Mouse (Mus musculus) brain, adult 2 months (tissue): ENCODE measurements at regions not wholly inside any gene's neighbourhood (a gene's known extent, or its start where the extent isn't known, plus 50 kb on each side); places are given as distances from the start of the nearest gene placed in this dataset.

Source experiments
- DNase-seq: peaks from one replicate; pipeline ENCODE4 v3.0.0; 2011; ENCODE audit warnings: low read depth, low spot score

DNA sequence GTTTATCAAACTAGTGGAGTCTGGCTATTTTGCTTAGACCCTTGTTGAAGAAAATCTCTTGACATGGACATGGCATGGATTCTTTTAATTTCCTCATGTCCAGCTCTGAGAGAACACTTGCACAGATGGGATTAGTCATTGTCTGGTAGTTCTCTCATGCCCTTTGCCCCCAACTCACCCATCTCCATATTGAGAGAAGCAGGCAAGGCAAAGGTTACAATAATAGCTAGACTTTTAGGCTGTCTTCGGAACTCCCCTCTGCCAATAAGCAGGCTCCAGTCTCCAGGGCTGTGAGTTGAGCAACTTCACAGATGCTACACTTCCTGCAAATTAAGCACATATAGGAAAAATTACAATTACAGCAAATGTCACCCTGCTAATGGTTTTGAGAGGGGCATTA, 558.0 kb upstream of the Alcam start:
- DNase-seq: no peak

GRCm38 (mm10) chr16:52988852-52989397, 535.1 kb upstream of the Alcam start:
- no peak for DNase-seq

DNA sequence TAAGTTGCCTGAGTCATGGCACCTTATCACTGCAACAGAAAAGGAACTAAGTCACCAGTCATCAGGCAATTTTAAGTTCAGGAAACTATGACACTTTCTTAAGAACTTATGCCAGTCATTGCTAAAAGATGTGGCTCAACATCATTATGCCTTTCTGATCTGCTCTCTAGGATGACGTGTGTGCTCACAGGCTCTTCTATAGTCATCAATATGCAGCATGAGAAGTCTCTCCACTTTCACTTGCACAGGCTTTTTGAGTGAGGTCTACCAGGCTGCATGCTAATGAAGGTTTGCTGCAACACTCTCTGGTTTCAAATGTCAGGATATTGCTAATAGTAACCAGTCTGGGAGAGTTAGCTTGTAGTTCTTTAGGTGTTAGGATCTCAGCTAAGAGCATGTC, 530.5 kb upstream of the Alcam start:
- DNase-seq: no peak

GRCm38 (mm10) chr16:52980995-52981394, 527.1 kb upstream of the Alcam start:
- no peak for DNase-seq

DNA sequence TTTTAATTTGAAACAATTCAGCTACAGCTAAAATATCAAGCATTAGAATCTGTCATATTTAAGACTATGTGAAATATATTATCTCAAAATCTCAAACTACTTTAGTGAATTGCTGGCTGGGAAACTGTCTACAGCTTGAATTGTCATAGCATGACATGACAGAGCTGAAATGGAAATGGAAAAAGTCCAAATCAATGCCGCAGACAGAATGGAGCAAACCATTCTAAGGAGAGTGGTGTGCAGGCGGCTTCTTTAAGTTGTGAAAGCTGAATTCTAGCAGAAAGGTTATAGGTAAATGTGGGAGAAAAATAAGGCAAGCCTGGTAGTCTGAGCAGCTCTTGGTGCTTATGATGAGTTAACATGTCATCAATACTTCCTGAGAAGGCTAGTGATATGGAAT, 518.9 kb upstream of the Alcam start:
- peak; percentile 19 for DNase-seq

DNA sequence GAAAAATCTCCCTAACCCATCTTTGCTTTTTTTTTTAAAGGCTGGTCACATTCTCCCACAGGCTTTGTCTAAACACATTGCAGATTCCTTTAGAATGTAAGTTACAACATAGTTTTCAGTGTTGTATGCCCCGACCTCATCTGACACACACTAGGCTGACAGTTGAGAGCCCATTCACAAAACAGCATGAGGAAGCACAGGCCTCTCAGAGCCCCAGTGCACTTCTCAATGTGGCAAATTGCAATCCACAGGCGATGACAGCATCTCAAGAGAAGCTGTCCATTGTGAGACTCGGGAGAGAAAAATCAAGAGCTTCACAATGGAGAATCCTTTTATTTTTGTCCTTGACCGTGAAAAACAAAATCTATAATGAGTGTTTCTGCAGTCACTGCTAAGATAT, 493.8 kb upstream of the Alcam start:
- no peak for DNase-seq

DNA sequence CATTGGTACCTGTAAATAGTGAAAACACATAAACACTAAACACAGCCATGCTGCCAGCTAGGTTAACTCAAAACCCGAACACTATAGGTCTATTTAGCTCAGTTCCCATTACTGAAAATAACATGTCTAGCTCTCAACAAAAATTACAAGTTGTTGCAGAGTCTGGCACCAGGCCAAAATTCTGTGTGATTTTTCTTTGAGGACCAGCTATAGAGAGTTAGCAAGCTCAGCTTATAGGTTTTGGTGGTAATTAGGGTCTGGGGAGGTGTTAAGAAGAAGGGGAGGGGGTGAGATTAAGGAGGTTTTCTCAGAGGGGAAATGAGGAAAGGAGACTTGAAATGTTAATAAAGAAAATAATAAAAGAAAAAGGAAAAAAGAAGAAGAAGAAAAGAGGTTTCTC, 480.9 kb upstream of the Alcam start:
- DNase-seq: peak; percentile 16

- peak; percentile 6 for DNase-seq
These were observed 478.1 kb upstream of the Alcam start for GRCm38 (mm10) chr16:52931978-52932377.

DNA sequence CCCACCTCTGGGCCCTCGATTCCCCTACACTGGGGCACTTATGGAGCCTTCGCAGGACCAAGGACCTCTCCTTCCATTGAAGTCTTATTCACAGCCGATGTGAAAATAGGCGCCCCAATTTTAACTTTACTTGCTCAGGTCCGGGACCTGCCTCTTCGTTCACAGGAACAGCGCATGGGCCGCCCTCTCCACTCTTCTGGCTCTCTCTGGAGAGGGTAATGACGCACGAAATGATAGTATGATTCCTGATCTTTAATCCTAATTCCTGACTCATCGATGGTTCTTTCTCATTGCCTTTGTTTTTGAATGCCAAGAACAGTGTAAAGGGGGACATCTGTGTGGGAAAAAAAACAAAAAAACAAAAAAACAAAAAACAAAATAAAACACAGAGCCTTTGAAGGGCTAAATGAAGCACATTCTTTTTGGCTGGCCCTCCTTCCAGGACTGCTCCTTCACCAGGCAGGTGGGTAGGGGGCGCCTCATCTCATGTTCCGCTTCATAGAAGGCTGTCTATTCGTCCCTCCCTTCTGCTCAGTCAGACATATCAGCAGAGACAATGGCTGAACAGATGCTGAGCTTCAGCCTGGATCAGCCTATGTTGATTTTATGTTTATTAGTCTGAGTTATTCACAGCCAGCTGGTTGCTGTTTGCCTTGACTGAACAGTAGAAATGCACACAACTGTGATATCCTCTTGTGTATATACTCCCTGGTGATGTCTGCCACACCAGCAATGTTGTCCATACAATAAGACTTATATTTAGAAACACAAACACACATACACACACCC, 438.8 kb upstream of the Alcam start:
- DNase-seq: peak; percentile 7

DNA sequence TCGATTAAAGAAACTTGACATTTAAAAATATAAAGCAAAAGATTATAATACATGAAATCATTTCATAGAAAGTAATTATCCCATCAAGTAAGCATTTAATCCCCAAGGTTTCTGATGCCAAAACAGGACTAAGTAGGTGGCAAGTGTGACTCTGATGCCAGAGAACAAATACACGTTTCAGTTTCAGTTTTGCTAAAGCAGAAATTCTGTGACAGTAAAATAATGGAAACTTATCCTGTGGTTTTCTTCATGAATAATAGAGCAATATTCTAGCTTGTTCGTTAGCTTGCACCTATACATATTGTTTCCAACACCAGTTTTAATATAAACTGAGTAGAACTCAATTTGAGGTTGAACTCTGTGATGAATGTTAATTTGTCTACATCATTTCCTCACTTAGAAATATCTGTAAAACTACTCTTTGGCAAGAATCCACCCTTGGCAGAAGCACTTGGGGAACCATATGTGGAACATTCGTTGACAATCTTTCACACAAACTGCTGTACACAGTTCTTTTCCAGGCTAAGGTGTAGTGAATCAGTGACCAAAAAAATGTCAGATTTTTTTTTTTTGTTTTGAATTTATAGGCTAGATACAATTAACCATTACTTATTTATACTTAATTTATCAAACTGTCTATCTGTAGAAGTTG, 425.7 kb upstream of the Alcam start:
- peak; percentile 65 for DNase-seq

DNA sequence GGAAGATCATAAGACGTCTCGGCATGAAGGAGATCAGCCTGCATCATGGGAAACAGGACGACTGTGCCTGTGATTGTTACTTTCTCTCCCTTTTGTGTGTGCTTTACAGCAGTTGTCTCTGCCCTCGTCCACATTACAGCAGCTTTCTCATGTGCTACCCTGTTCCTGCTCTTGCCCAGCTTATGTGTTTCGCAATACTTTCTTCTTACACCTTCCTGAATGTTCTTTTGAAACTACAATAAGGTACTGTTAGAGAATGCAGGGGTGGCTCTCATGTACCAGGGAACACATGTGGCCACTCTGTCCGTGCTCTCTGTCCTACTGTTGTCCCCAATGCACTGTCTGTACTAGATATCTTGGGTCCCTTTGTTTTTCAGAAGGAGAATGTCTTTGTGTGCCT, 414.0 kb upstream of the Alcam start:
- no peak for DNase-seq

DNA sequence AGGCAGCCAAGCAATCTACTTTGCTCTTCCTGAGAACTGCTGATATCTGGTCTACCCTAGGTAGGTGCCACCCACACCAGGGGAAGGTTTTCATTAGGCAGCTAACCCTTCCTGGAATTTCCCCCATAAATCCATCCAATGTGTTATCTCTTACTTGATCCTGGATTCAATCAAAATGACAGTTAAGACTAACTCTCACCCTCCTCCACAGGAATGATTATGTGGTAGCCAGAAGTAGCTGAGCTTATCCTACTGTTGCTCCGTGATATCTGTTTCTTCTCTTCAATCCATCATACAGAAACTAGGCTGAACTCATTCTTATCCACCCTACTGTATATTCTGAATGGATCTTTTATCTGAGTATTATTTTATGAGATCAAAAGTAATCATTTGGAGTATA, 409.7 kb upstream of the Alcam start:
- no peak for DNase-seq

- DNase-seq: no peak
These were observed 407.4 kb upstream of the Alcam start for GRCm38 (mm10) chr16:52861263-52861662.

GRCm38 (mm10) chr16:52858441-52859209, 404.8 kb upstream of the Alcam start:
- no peak for DNase-seq

DNA sequence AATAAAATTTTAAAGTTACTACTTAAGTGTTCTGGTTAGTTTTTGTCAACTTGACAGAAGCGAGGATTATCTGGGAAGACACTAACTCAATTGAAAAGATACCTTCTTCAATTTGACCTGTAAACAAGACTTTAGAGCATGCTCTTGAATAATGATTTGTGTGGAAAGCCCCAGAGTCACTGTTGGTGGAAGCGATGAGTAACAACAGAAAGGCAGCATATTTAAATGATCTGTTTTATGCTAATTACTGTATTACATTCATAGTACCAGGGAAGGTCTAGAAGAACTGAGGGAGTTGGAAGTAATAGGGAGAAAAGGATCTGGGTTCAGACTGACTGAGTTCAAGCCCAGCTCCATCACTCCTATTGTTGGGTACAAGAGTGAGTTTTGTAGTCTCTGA, 397.3 kb upstream of the Alcam start:
- DNase-seq: no peak

DNA sequence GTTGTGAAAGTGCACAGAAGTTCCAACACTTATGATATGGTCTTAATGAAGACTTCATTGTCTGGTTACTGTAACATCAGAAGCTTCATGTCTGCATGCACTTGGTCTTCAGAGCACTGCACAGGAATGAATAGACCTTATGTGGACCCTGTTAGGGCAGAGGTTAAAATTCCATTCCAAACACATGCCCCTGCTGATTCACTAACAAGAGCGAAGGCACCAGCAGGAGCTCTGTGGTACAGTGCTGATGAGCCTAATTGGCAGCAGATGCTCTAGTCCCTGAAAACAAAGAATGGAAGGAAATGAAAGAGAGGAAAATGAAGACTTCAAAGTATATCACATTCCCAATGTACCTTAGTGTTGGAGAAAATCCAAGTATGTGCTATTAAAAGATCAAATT, 365.1 kb upstream of the Alcam start:
- DNase-seq: peak; percentile 2

DNA sequence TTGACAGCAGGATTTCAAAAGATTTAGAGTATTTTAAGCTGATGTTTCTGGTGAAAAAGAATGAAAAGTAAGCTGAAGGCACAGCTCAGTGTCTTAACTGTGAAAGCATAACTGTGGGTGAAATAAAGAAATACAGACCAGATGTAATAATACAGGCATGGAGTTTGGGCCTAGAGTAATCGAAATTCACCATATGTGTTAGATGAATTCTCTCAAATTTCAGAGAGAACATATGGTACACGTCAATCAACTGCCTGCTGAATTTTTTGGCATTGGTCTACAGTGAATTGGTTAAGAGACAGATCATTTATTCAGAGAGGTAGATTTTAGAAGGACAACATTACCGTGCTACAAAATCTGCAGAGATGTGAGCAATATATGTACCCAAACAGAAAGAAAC, 357.3 kb upstream of the Alcam start:
- DNase-seq: peak; percentile 2

DNA sequence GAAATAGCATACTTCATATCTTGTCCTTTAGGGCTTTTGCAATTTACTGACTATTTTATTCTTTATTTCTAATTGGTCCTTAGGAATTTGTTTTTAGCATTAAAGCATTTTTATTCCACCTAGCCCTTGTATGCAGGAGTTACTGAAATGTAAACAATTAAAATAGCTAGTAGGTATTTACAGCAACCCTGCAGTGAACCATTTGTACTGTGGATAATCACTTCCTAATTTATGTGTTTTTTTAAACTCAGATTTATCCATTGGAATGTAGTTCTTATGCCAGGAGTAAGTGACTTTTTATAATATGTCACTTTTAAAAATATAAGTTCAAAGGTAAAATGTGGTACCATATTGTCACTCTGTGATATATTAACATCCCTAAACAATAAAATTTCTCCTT, 350.5 kb upstream of the Alcam start:
- no peak for DNase-seq

DNA sequence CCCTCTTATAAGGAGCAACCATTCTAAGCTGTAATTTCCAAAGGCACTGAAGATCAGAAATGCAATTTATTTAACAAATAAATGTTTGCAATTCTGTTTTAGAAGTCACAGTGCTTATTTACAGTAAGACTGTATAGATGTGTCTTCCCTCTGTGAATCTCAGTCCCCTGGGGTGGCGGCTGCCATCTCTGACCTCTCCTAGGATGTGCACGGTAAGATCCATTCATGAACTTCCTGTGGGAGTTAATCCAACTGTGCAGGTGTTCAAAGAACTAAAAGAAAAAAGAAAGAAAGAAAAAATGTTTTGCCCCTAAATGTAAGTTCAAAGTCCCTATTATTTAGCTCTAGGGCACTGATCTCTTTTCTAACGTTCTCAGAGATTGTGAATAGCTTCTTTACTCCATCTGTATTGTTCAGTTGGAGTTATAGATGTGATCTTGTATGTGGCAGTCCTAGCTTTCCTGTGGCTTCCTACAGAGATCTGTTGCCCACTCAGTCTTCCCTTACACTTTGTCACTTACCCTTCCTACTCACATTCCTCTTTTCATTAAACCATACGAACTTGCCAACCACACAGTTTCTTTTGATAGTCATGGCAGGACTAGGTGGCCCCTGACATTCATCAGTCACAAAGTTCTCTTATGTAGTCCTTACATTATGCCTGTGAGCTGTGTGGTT, 346.0 kb upstream of the Alcam start:
- no peak for DNase-seq

DNA sequence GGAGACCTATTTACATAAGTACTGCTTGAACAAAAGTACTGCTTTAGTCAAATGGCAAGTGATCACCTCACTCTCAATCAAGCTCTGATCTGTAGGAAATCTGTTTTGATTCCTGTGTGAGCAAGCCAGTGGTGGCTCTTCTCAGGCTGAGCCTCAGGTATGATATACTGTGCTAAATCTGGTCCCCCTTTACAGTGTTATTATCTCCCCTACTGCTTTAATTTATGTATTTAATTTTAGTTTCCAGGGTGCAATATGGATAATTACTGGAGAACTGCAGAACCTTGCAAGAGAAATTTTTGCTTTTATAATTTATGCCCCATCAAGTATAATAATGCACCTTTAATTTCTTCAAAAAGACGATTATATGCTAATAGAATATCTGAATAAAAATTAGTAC, 341.3 kb upstream of the Alcam start:
- DNase-seq: no peak

- DNase-seq: no peak
These were observed 336.1 kb upstream of the Alcam start for GRCm38 (mm10) chr16:52789946-52790345.

- no peak for DNase-seq
These were observed 293.9 kb upstream of the Alcam start for GRCm38 (mm10) chr16:52747744-52748143.
